Comparison of ENCODE assay signal across 8 mouse cellular contexts in the genomic region with DNA sequence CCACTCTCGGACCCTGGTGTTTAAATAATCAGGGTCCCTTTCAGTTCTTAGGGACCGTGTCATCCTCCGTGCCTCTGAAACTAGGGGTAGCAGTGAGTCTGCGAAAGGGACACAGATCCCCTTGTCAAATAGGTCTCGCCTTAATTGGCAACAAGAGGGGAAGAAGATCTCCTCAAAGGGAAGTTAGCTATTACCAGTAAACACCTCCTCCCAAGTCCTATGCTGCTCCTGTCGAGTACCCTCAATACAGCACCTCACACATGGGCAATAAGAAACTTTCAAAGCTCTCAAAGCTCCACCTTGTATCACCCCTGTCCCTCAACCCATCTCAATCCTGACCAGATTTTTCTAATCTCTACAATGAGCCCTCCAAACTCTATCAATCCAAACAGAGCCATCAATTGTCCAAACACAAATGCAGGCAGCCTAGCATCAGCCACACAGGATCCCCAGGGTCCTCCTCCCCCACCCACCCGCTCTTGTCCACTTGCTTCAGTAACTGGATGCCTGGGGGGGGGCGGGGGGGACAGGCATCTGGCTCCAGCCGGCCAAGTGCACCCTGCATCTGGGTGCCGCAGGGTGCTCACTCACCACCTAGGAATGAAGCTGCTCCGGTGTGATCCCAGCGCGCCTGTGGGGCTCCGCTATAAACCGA. TPM values are rescaled to one million over a fixed set of nuclear protein-coding genes. Genes with fewer than 3 reads are reported as not detected.
DNase-seq lines count a peak whose midpoint lies in the region; ATAC-seq and TF ChIP-seq lines count a peak whose summit lies in the region.

No protein-coding gene starts in this region.

- H3K27me3 ChIP-seq in kidney, embryonic 15.5 days = no peaks in the 10 kb centered on the region
- no peaks in the 10 kb centered on the region for H3K27me3 ChIP-seq in hindbrain, embryonic 15.5 days
- no peaks in the 10 kb centered on the region for H3K27me3 ChIP-seq in midbrain, postnatal 0 days (ENCODE audit: insufficient read depth, low read length)

- peaks cover 23% of the 10 kb centered on the region for H3K4me1 ChIP-seq in kidney, embryonic 15.5 days
- H3K4me1 ChIP-seq in bone marrow macrophage, adult 2 months (ENCODE audit: control insufficient read depth, insufficient read depth, low read length) = peaks cover 27% of the 10 kb centered on the region
- H3K4me1 ChIP-seq in hindbrain, embryonic 15.5 days (replicated peaks) = peaks cover 27% of the 10 kb centered on the region
- H3K4me1 ChIP-seq in midbrain, postnatal 0 days (ENCODE audit: insufficient read depth, low read length) = 0 out of 2 replicates have a peak, but pooled peaks cover 3% of the 10 kb centered on the region

- H3K4me2 ChIP-seq in kidney, embryonic 15.5 days = peak overlapping the region; percentile 97
- peak overlapping the region; percentile 99 for H3K4me2 ChIP-seq in hindbrain, embryonic 15.5 days
- peak overlapping the region; percentile 84 for H3K4me2 ChIP-seq in midbrain, postnatal 0 days (ENCODE audit: low read depth, low read length, poor library complexity, severe bottlenecking)

- peak overlapping the region; percentile 66 for H3K9ac ChIP-seq in kidney, embryonic 15.5 days
- peak overlapping the region; percentile 87 for H3K9ac ChIP-seq in hindbrain, embryonic 15.5 days
- H3K9ac ChIP-seq in midbrain, postnatal 0 days (replicated peaks; ENCODE audit: low read length, poor library complexity, severe bottlenecking) = peak overlapping the region; percentile 77

- H3K27ac ChIP-seq in kidney, embryonic 15.5 days = peak overlapping the region; percentile 79
- H3K27ac ChIP-seq in bone marrow macrophage, adult 2 months (ENCODE audit: insufficient read depth, low read depth, low read length) = peak overlapping the region; percentile 53
- H3K27ac ChIP-seq in hindbrain, embryonic 15.5 days (replicated peaks) = peak overlapping the region; percentile 80
- peak overlapping the region; percentile 72 for H3K27ac ChIP-seq in midbrain, postnatal 0 days (ENCODE audit: low read depth, low read length)

- peaks cover 2% of the 10 kb centered on the region; the same call in 1 of the 2 replicates for H3K36me3 ChIP-seq in kidney, embryonic 15.5 days
- H3K36me3 ChIP-seq in hindbrain, embryonic 15.5 days = peaks cover under 1% of the 10 kb centered on the region; the same call in 1 of the 2 replicates
- peaks cover 2% of the 10 kb centered on the region for H3K36me3 ChIP-seq in midbrain, postnatal 0 days (ENCODE audit: insufficient read depth, low read length)

- ATAC-seq in kidney, embryonic 15.5 days (replicated peaks; ENCODE audit: low FRiP score) = no peak; the same call in 1 of the 2 replicates
- peak; percentile 63; the same call in 1 of the 2 replicates for ATAC-seq in hindbrain, embryonic 15.5 days (ENCODE audit: low FRiP score, low read depth)
- peak; percentile 24 for ATAC-seq in midbrain, postnatal 0 days (ENCODE audit: low FRiP score)

- TF ChIP-seq POLR2A in bone marrow macrophage, adult 2 months (IDR thresholded peaks at IDR 0.05; ENCODE audit: borderline replicate concordance, low read depth, low read length) = no peak

- H3K9me3 ChIP-seq in kidney, embryonic 15.5 days (replicated peaks) = no peaks in the 10 kb centered on the region
- H3K9me3 ChIP-seq in hindbrain, embryonic 15.5 days = no peaks in the 10 kb centered on the region
- no peaks in the 10 kb centered on the region for H3K9me3 ChIP-seq in midbrain, postnatal 0 days (ENCODE audit: low read length)

- 13% methylated on average over 15 of the region's 15 CpGs for WGBS in kidney, embryonic 15.5 days
- WGBS in hindbrain, embryonic 15.5 days = 17% methylated on average over 15 of the region's 15 CpGs
- 17% methylated on average over 15 of the region's 15 CpGs for WGBS in midbrain, postnatal 0 days

- no peak for DNase-seq in kidney, postnatal 4 days
- no peak for DNase-seq in midbrain, postnatal 0 days (ENCODE audit: low spot score)
- no peak for DNase-seq in left cerebral cortex, adult 11 months (ENCODE audit: low spot score)
- DNase-seq in spleen, postnatal 4 days (ENCODE audit: low spot score in 2 of 2) = no peak
- no peak for DNase-seq in c-Kit-positive CD71-positive TER-119-positive erythroid progenitor cells, embryonic 14.5 days (ENCODE audit: low spot score)

- peak overlapping the region; percentile 77 for H3K4me3 ChIP-seq in kidney, embryonic 15.5 days (replicated peaks)
- H3K4me3 ChIP-seq in bone marrow macrophage, adult 2 months (ENCODE audit: insufficient read depth, low read length) = peak overlapping the region; percentile 60
- peak overlapping the region; percentile 76 for H3K4me3 ChIP-seq in hindbrain, embryonic 15.5 days
- H3K4me3 ChIP-seq in midbrain, postnatal 0 days (ENCODE audit: low read depth, low read length) = peak overlapping the region; percentile 52

- TF ChIP-seq CTCF in bone marrow macrophage, adult 2 months (IDR thresholded peaks at IDR 0.05; ENCODE audit: low read depth, low read length) = no peak
- no peak for TF ChIP-seq CTCF in midbrain, postnatal 0 days (IDR thresholded peaks at IDR 0.05)

RNA-seq across cellular contexts. Expression of a gene that starts 0.4 kb away (rescaled TPM):
- 14.2 and 16.0 TPM in 2 replicates for polyA plus RNA-seq in kidney, embryonic 15.5 days (2015; fragmentation: Nextera tagmentation; extraction: Ambion mirVana)
- 43.2 and 47.0 TPM in 2 replicates for polyA plus RNA-seq in bone marrow macrophage, adult 2 months (2012; ENCODE audit: insufficient read depth, insufficient read length, missing spikeins)
- polyA plus RNA-seq in hindbrain, embryonic 15.5 days (2015; fragmentation: Nextera tagmentation; extraction: Ambion mirVana) = 24.6 and 26.8 TPM in 2 replicates
- 28.9 and 30.4 TPM in 2 replicates for total RNA-seq in midbrain, postnatal 0 days (2014; rRNA removed)
- polyA plus RNA-seq in midbrain, postnatal 0 days (2015; fragmentation: Nextera tagmentation; extraction: Ambion mirVana) = 27.0 and 27.8 TPM in 2 replicates

RNA-seq across cellular contexts. Expression of a gene that starts 16.9 kb away (rescaled TPM):
- 49.1 and 54.9 TPM in 2 replicates for polyA plus RNA-seq in kidney, embryonic 15.5 days (2015; fragmentation: Nextera tagmentation; extraction: Ambion mirVana)
- 0.19 TPM in 1 of 2 replicates, not detected in the other for polyA plus RNA-seq in bone marrow macrophage, adult 2 months (2012; ENCODE audit: insufficient read depth, insufficient read length, missing spikeins)
- polyA plus RNA-seq in hindbrain, embryonic 15.5 days (2015; fragmentation: Nextera tagmentation; extraction: Ambion mirVana) = 8.2 and 8.4 TPM in 2 replicates
- 14.0 and 16.0 TPM in 2 replicates for total RNA-seq in midbrain, postnatal 0 days (2014; rRNA removed)
- 4.7 and 4.9 TPM in 2 replicates for polyA plus RNA-seq in midbrain, postnatal 0 days (2015; fragmentation: Nextera tagmentation; extraction: Ambion mirVana)

RNA-seq across cellular contexts. Expression of a gene that starts 18.8 kb away (rescaled TPM):
- 77.9 and 87.5 TPM in 2 replicates for polyA plus RNA-seq in kidney, embryonic 15.5 days (2015; fragmentation: Nextera tagmentation; extraction: Ambion mirVana)
- polyA plus RNA-seq in bone marrow macrophage, adult 2 months (2012; ENCODE audit: insufficient read depth, insufficient read length, missing spikeins) = 6.7 and 7.1 TPM in 2 replicates
- 17.3 TPM in 2 replicates for polyA plus RNA-seq in hindbrain, embryonic 15.5 days (2015; fragmentation: Nextera tagmentation; extraction: Ambion mirVana)
- total RNA-seq in midbrain, postnatal 0 days (2014; rRNA removed) = 11.6 and 17.5 TPM in 2 replicates
- 10.3 and 10.9 TPM in 2 replicates for polyA plus RNA-seq in midbrain, postnatal 0 days (2015; fragmentation: Nextera tagmentation; extraction: Ambion mirVana)

RNA-seq across cellular contexts. Expression of a gene that starts 25.5 kb away (rescaled TPM):
- polyA plus RNA-seq in kidney, embryonic 15.5 days (2015; fragmentation: Nextera tagmentation; extraction: Ambion mirVana) = 141 and 158 TPM in 2 replicates
- 172 and 177 TPM in 2 replicates for polyA plus RNA-seq in bone marrow macrophage, adult 2 months (2012; ENCODE audit: insufficient read depth, insufficient read length, missing spikeins)
- 100 and 103 TPM in 2 replicates for polyA plus RNA-seq in hindbrain, embryonic 15.5 days (2015; fragmentation: Nextera tagmentation; extraction: Ambion mirVana)
- 112 and 114 TPM in 2 replicates for total RNA-seq in midbrain, postnatal 0 days (2014; rRNA removed)
- polyA plus RNA-seq in midbrain, postnatal 0 days (2015; fragmentation: Nextera tagmentation; extraction: Ambion mirVana) = 53.4 and 56.4 TPM in 2 replicates

RNA-seq across cellular contexts. Expression of a gene that starts 38.6 kb away (rescaled TPM):
- 5.9 and 7.3 TPM in 2 replicates for polyA plus RNA-seq in kidney, embryonic 15.5 days (2015; fragmentation: Nextera tagmentation; extraction: Ambion mirVana)
- 0.79 and 1.8 TPM in 2 replicates for polyA plus RNA-seq in bone marrow macrophage, adult 2 months (2012; ENCODE audit: insufficient read depth, insufficient read length, missing spikeins)
- 20.1 and 24.0 TPM in 2 replicates for polyA plus RNA-seq in hindbrain, embryonic 15.5 days (2015; fragmentation: Nextera tagmentation; extraction: Ambion mirVana)
- 24.5 and 29.3 TPM in 2 replicates for total RNA-seq in midbrain, postnatal 0 days (2014; rRNA removed)
- polyA plus RNA-seq in midbrain, postnatal 0 days (2015; fragmentation: Nextera tagmentation; extraction: Ambion mirVana) = 35.0 and 41.2 TPM in 2 replicates
